Mouse (Mus musculus) lung, adult 2 months (tissue): ENCODE data around the gene Sod1.

Experiments used
- CTCF ChIP-seq: fragments of 200-500 bp; IDR thresholded peaks from 2 replicates; pipeline ENCODE4 v1.5.1; 2011; ENCODE audit warnings: mild to moderate bottlenecking, low read length, control low read depth; ENCODE audit not compliant: insufficient read depth
- POLR2A ChIP-seq: fragments of 200-500 bp; IDR thresholded peaks from 2 replicates; pipeline ENCODE4 v1.6.1; 2011; ENCODE audit warnings: low read depth, mild to moderate bottlenecking, control low read depth, low read length, borderline replicate concordance; ENCODE audit errors: extremely low read depth

GRCm38 (mm10) chr16:90242426-90243304, 22.1 kb downstream of the Sod1 start:
- TF ChIP-seq CTCF, result no peak
- no peak for TF ChIP-seq POLR2A
